Comparison of ENCODE assay signal across 18 mouse cellular contexts in genomic region chr9:9144301-9145121, GRCm38 (mm10).
DNase-seq lines count a peak whose midpoint lies in the region; ATAC-seq and TF ChIP-seq lines count a peak whose summit lies in the region.
"Had no signal": no experiment of that assay in that cellular context is flagged by ENCODE, and none has a peak within 500 bp of the region (broad histone marks: within the 10 kb centered on the region; RNA-seq: fewer than 3 reads in every experiment).

No protein-coding gene starts in this region.

- no peak for TF ChIP-seq CTCF in gastrocnemius, adult 2 months (IDR thresholded peaks at IDR 0.05)
- no peak for TF ChIP-seq CTCF in Patski (IDR thresholded peaks at IDR 0.05)

- CTCF ChIA-PET in Patski (lab: Charles Lee), result interaction anchor here (0.7 to 2.0 kb wide), 4 partner anchors 11 to 93 kb away, joined by 3 to 6 read pairs (median 4); no protein-coding TSS in a partner anchor

- H3K36me3 ChIP-seq in heart, embryonic 10.5 days, result no peaks in the 10 kb centered on the region
- H3K36me3 ChIP-seq: embryonic facial prominence, embryonic 12.5 days; forebrain, embryonic 10.5 days; heart, embryonic 13.5 days; liver, embryonic 13.5 days; lung, embryonic 15.5 days; midbrain, embryonic 13.5 days had no signal

- ATAC-seq in Patski, result peak; percentile 69
- ATAC-seq: hindbrain, postnatal 0 days; midbrain, embryonic 13.5 days had no signal

- peak overlapping the region; percentile 50 for H3K27ac ChIP-seq in gastrocnemius, adult 2 months
- H3K27ac ChIP-seq in heart, embryonic 10.5 days, result no peak overlapping the region
- H3K27ac ChIP-seq: forebrain, embryonic 10.5 days; heart, embryonic 13.5 days; hindbrain, postnatal 0 days; liver, embryonic 13.5 days; lung, embryonic 15.5 days; midbrain, embryonic 13.5 days had no signal

- WGBS in heart, embryonic 10.5 days, result 88% methylated on average over 7 of the region's 7 CpGs

- in situ Hi-C loops in Patski (cut with MboI; ENCODE audit: low pct_unique_long_range_greater_than_20kb), result no loop called here

- intact Hi-C loops in gastrocnemius, adult 2 months (cut with DNase I), result no loop called here
- intact Hi-C loops in gastrocnemius, postnatal 14 days (cut with DNase I; ENCODE audit: low total_unique reads), result no loop called here

- H3K4me1 ChIP-seq in heart, embryonic 10.5 days, result no peaks in the 10 kb centered on the region
- H3K4me1 ChIP-seq: lung, embryonic 15.5 days; midbrain, embryonic 13.5 days had no signal

- H3K27me3 ChIP-seq in Patski, result no peaks in the 10 kb centered on the region
- no peaks in the 10 kb centered on the region for H3K27me3 ChIP-seq in heart, embryonic 10.5 days (ENCODE audit: insufficient read depth, poor library complexity, severe bottlenecking)
- H3K27me3 ChIP-seq: embryonic facial prominence, embryonic 12.5 days; heart, embryonic 13.5 days; liver, embryonic 13.5 days; lung, embryonic 15.5 days; midbrain, embryonic 13.5 days had no signal

- no peaks in the 10 kb centered on the region for H3K9me3 ChIP-seq in heart, embryonic 10.5 days
- H3K9me3 ChIP-seq: embryonic facial prominence, embryonic 12.5 days; forebrain, embryonic 10.5 days; heart, embryonic 13.5 days; liver, embryonic 13.5 days; lung, embryonic 15.5 days; midbrain, embryonic 13.5 days had no signal

- no peak for DNase-seq in gastrocnemius, adult 2 months
- no peak for DNase-seq in gastrocnemius, postnatal 14 days
- no peak for DNase-seq in Patski (ENCODE audit: low read depth, low spot score)
- DNase-seq in kidney, adult 8-10 months, result peak; percentile 69 to 75
- DNase-seq in kidney, postnatal 36 days, result peak; percentile 56 to 83
- no peak for DNase-seq in layer of hippocampus, postnatal 14 days (ENCODE audit: low spot score in 2 of 2)
- no peak for DNase-seq in right cerebral cortex, postnatal 10 days (ENCODE audit: low spot score in 2 of 2)
- no peak for DNase-seq in heart, embryonic 10.5 days (ENCODE audit: low spot score)
- DNase-seq: cerebellum, adult 18-20 months; heart, postnatal 36 days; layer of hippocampus, postnatal 36 days; liver, embryonic 13.5 days had no signal

- POLR2A ChIA-PET in Patski (lab: Charles Lee), result no interaction called here

- no peak overlapping the region for H3K4me3 ChIP-seq in gastrocnemius, adult 2 months
- no peak overlapping the region for H3K4me3 ChIP-seq in heart, embryonic 10.5 days
- H3K4me3 ChIP-seq: embryonic facial prominence, embryonic 12.5 days; forebrain, embryonic 10.5 days; heart, embryonic 13.5 days; liver, embryonic 13.5 days; lung, embryonic 15.5 days; midbrain, embryonic 13.5 days had no signal

Comparison
In these comparisons a context has a peak if more than half of its experiments do, and no peak if none do; other contexts are left out.
1. DNase-seq: peak in kidney, adult 8-10 months (2 of 2) and kidney, postnatal 36 days (2 of 2); none in gastrocnemius, adult 2 months (single experiment), gastrocnemius, postnatal 14 days (single experiment), Patski (single experiment), layer of hippocampus, postnatal 14 days (0 of 2), right cerebral cortex, postnatal 10 days (0 of 2) and heart, embryonic 10.5 days (single experiment).